Mouse (Mus musculus): ENCODE data around the gene Narf. TPM values are rescaled to one million over a fixed set of nuclear protein-coding genes. Genes with fewer than 3 reads are reported as not detected.
A peak's percentile ranks its signal among the peaks of the same experiment; 100 is the strongest.

The Narf gene
- polyA plus RNA-seq, 1 experiment: not detected

- H3K4me1 ChIP-seq (ENCODE audit: control insufficient read depth, insufficient read depth, low read length): peaks cover 6% of the 10 kb centered on the region
- H3K4me3 ChIP-seq (ENCODE audit: insufficient read depth, low read depth, low read length): peak within 1 kb of the TSS; percentile 80
- TF ChIP-seq CTCF (IDR thresholded peaks at IDR 0.05; ENCODE audit: insufficient read depth, low read depth, low read length) (no peak), POLR2A (IDR thresholded peaks at IDR 0.05; ENCODE audit: insufficient read depth, low read depth, low read length) (peak; percentile 52)
- WGBS: under 1% methylated on average over 67 of the region's 70 CpGs
- peak within 1 kb of the TSS; percentile 76 for H3K27ac ChIP-seq (ENCODE audit: insufficient read depth, low read depth, low read length)
Observed at GRCm38 (mm10) chr11:121204161-121205006, 32.7 kb upstream of the Narf start, which contains the start of the genes Hexdc and Ogfod3. Gene Hexdc, plus strand, starts transcription at chr11:121204433. Gene Ogfod3, minus strand, starts transcription at chr11:121204711.

- no peak overlapping the region for H3K27ac ChIP-seq (ENCODE audit: insufficient read depth, low read depth, low read length)
- WGBS: 95% methylated on average over 3 of the region's 3 CpGs
- TF ChIP-seq POLR2A (IDR thresholded peaks at IDR 0.05; ENCODE audit: insufficient read depth, low read depth, low read length): no peak
- no peak for TF ChIP-seq CTCF (IDR thresholded peaks at IDR 0.05; ENCODE audit: insufficient read depth, low read depth, low read length)
- no peak overlapping the region for H3K4me3 ChIP-seq (ENCODE audit: insufficient read depth, low read depth, low read length)
- H3K4me1 ChIP-seq (ENCODE audit: control insufficient read depth, insufficient read depth, low read length): no peaks in the 10 kb centered on the region
Observed at GRCm38 (mm10) chr11:121216831-121217230, 20.2 kb upstream of the Narf start.

GRCm38 (mm10) chr11:121219776-121220175, 17.3 kb upstream of the Narf start:
- no peaks in the 10 kb centered on the region for H3K4me1 ChIP-seq (ENCODE audit: control insufficient read depth, insufficient read depth, low read length)
- WGBS: 92% methylated on average over 11 of the region's 11 CpGs
- no peak overlapping the region for H3K27ac ChIP-seq (ENCODE audit: insufficient read depth, low read depth, low read length)
- no peak for TF ChIP-seq CTCF (IDR thresholded peaks at IDR 0.05; ENCODE audit: insufficient read depth, low read depth, low read length)
- no peak for TF ChIP-seq POLR2A (IDR thresholded peaks at IDR 0.05; ENCODE audit: insufficient read depth, low read depth, low read length)
- no peak overlapping the region for H3K4me3 ChIP-seq (ENCODE audit: insufficient read depth, low read depth, low read length)

GRCm38 (mm10) chr11:121220771-121221170, 16.3 kb upstream of the Narf start:
- Histone ChIP-seq H3K27ac (ENCODE audit: insufficient read depth, low read depth, low read length) (no peak overlapping the region), H3K4me1 (ENCODE audit: control insufficient read depth, insufficient read depth, low read length) (no peaks in the 10 kb centered on the region), H3K4me3 (ENCODE audit: insufficient read depth, low read depth, low read length) (no peak overlapping the region)
- no peak for TF ChIP-seq POLR2A (IDR thresholded peaks at IDR 0.05; ENCODE audit: insufficient read depth, low read depth, low read length)
- 88% methylated on average over 5 of the region's 5 CpGs for WGBS

- no peaks in the 10 kb centered on the region for H3K4me1 ChIP-seq (ENCODE audit: control insufficient read depth, insufficient read depth, low read length)
- 76% methylated on average over 6 of the region's 6 CpGs for WGBS
- no peak overlapping the region for H3K4me3 ChIP-seq (ENCODE audit: insufficient read depth, low read depth, low read length)
- TF ChIP-seq CTCF (IDR thresholded peaks at IDR 0.05; ENCODE audit: insufficient read depth, low read depth, low read length) (no peak), POLR2A (IDR thresholded peaks at IDR 0.05; ENCODE audit: insufficient read depth, low read depth, low read length) (no peak)
- no peak overlapping the region for H3K27ac ChIP-seq (ENCODE audit: insufficient read depth, low read depth, low read length)
Observed at GRCm38 (mm10) chr11:121221321-121222010, 15.6 kb upstream of the Narf start.

GRCm38 (mm10) chr11:121228129-121229017, 8.7 kb upstream of the Narf start:
- H3K27ac ChIP-seq (ENCODE audit: insufficient read depth, low read depth, low read length): no peak overlapping the region
- WGBS: 9% methylated on average over 21 of the region's 21 CpGs
- no peak for TF ChIP-seq POLR2A (IDR thresholded peaks at IDR 0.05; ENCODE audit: insufficient read depth, low read depth, low read length)
- no peak for TF ChIP-seq CTCF (IDR thresholded peaks at IDR 0.05; ENCODE audit: insufficient read depth, low read depth, low read length)
- peaks cover 10% of the 10 kb centered on the region for H3K4me1 ChIP-seq (ENCODE audit: control insufficient read depth, insufficient read depth, low read length)
- H3K4me3 ChIP-seq (ENCODE audit: insufficient read depth, low read depth, low read length): peak overlapping the region; percentile 69

GRCm38 (mm10) chr11:121229018-121229439, 8.0 kb upstream of the Narf start, which contains the start of gene Cybc1:
Gene Cybc1, minus strand, starts transcription at chr11:121229322.
- Histone ChIP-seq H3K4me3 (ENCODE audit: insufficient read depth, low read depth, low read length) (peak within 1 kb of the TSS; percentile 69), H3K4me1 (ENCODE audit: control insufficient read depth, insufficient read depth, low read length) (peaks cover 10% of the 10 kb centered on the region), H3K27ac (ENCODE audit: insufficient read depth, low read depth, low read length) (no peak within 1 kb of the TSS)
- WGBS: under 1% methylated on average over 23 of the region's 23 CpGs
- TF ChIP-seq CTCF (IDR thresholded peaks at IDR 0.05; ENCODE audit: insufficient read depth, low read depth, low read length) (no peak; the same call in 1 of the 2 replicates), POLR2A (IDR thresholded peaks at IDR 0.05; ENCODE audit: insufficient read depth, low read depth, low read length) (peak; percentile 20; the same call in 1 of the 2 replicates)

GRCm38 (mm10) chr11:121231191-121231590, 5.9 kb upstream of the Narf start:
- Histone ChIP-seq H3K27ac (ENCODE audit: insufficient read depth, low read depth, low read length) (no peak overlapping the region), H3K4me3 (ENCODE audit: insufficient read depth, low read depth, low read length) (no peak overlapping the region), H3K4me1 (ENCODE audit: control insufficient read depth, insufficient read depth, low read length) (peaks cover 10% of the 10 kb centered on the region)
- TF ChIP-seq CTCF (IDR thresholded peaks at IDR 0.05; ENCODE audit: insufficient read depth, low read depth, low read length): no peak
- TF ChIP-seq POLR2A (IDR thresholded peaks at IDR 0.05; ENCODE audit: insufficient read depth, low read depth, low read length): no peak
- WGBS: 68% methylated on average over 4 of the region's 4 CpGs

All from olfactory bulb, adult 2 months (tissue).